Mouse (Mus musculus) neural tube, embryonic 14.5 days (tissue): ENCODE data around the gene Jdp2. TPM values are rescaled to one million over a fixed set of nuclear protein-coding genes. Genes with fewer than 3 reads are reported as not detected.
A peak's percentile ranks its signal among the peaks of the same experiment; 100 is the strongest.

Experiments used
- ATAC-seq: fragments of 200-750 bp; cut with Nextera tagmentation; 2 replicates; pipeline ENCODE4 v1.8.0; 2017; ENCODE audit warnings: low read depth, mild to moderate bottlenecking, moderate TSS enrichment, moderate library complexity
- H3K27ac ChIP-seq: fragments of 300-500 bp; sonication (generic); 2 replicates; pipeline ENCODE4 v1.5.1; 2014; ENCODE audit warnings: low read depth, mild to moderate bottlenecking, control low read depth, low read length, moderate library complexity, mixed read lengths
- H3K27me3 ChIP-seq: fragments of 300-500 bp; sonication (generic); 2 replicates; pipeline ENCODE4 v1.6.1; 2014; ENCODE audit warnings: low read length; ENCODE audit not compliant: control insufficient read depth, insufficient read depth
- H3K36me3 ChIP-seq: fragments of 300-500 bp; sonication (generic); 2 replicates; pipeline ENCODE4 v1.6.1; 2014; ENCODE audit warnings: low read length, mixed read lengths; ENCODE audit not compliant: control insufficient read depth, insufficient read depth
- H3K4me1 ChIP-seq: fragments of 300-500 bp; sonication (generic); 2 replicates; pipeline ENCODE4 v1.6.1; 2014; ENCODE audit warnings: low read length; ENCODE audit not compliant: control insufficient read depth, insufficient read depth
- H3K4me2 ChIP-seq: fragments of 300-500 bp; sonication (generic); 2 replicates; pipeline ENCODE4 v1.6.1; 2014; ENCODE audit warnings: mild to moderate bottlenecking, low read depth, low read length, control low read depth
- H3K4me3 ChIP-seq: fragments of 300-500 bp; sonication (generic); 2 replicates; pipeline ENCODE4 v1.5.1; 2014; ENCODE audit warnings: low read depth, low read length, control low read depth, mixed read lengths
- H3K9ac ChIP-seq: fragments of 300-500 bp; sonication (generic); replicated peaks from 2 replicates; pipeline ENCODE4 v1.6.1; 2014; ENCODE audit warnings: low read depth, mild to moderate bottlenecking, control low read depth, low read length, mixed read lengths
- H3K9me3 ChIP-seq: fragments of 300-500 bp; sonication (generic); 2 replicates; pipeline ENCODE4 v1.6.1; 2016; ENCODE audit warnings: low read length; ENCODE audit not compliant: control insufficient read depth
- WGBS: fragments of 180-500 bp; shearing (Covaris S2); extraction: QIAGEN DNeasy Blood & Tissue Kit; methylation state at CpG from one replicate; pipeline ENCODE4 v1.1.7; 2014; 5-methylcytosine and 5-hydroxymethylcytosine counted together
- polyA plus RNA-seq: library from polyadenylated mRNA; unstranded; fragments of >200 nt; fragmentation: Nextera tagmentation; extraction: Ambion mirVana; gene quantifications from 2 replicates; pipeline ENCODE4 v1.2.1, GENCODE M21; 2014

Gene Jdp2
- polyA plus RNA-seq: 1.5 and 2.9 TPM in 2 replicates

GRCm38 (mm10) chr12:85598611-85599477 lies at the start of gene Jdp2:
Jdp2 (plus strand) TSS chr12:85599027.
- Histone ChIP-seq H3K4me3 (peak within 1 kb of the TSS; percentile 89), H3K36me3 (no peaks in the 10 kb centered on the region), H3K27me3 (no peaks in the 10 kb centered on the region), H3K4me1 (peaks cover 39% of the 10 kb centered on the region), H3K4me2 (peak within 1 kb of the TSS; percentile 59), H3K9me3 (no peaks in the 10 kb centered on the region), H3K27ac (peak within 1 kb of the TSS; percentile 92), H3K9ac (peak within 1 kb of the TSS; percentile 95)
- peak; percentile 89 for ATAC-seq
- 1% methylated on average over 56 of the region's 90 CpGs for WGBS

- Histone ChIP-seq H3K27me3 (no peaks in the 10 kb centered on the region), H3K36me3 (no peaks in the 10 kb centered on the region), H3K9me3 (no peaks in the 10 kb centered on the region), H3K4me1 (no peaks in the 10 kb centered on the region), H3K4me2 (no peak overlapping the region), H3K4me3 (no peak overlapping the region), H3K9ac (no peak overlapping the region), H3K27ac (no peak overlapping the region)
- WGBS: 63% methylated on average over 8 of the region's 8 CpGs
- no peak for ATAC-seq
Measured at GRCm38 (mm10) chr12:85549661-85550060, 49.2 kb upstream of the Jdp2 start.

GRCm38 (mm10) chr12:85550435-85550834 lies 48.4 kb upstream of the Jdp2 start:
- WGBS: 95% methylated on average over 4 of the region's 4 CpGs
- H3K4me2 ChIP-seq: no peak overlapping the region
- H3K27me3 ChIP-seq: no peaks in the 10 kb centered on the region
- no peaks in the 10 kb centered on the region for H3K4me1 ChIP-seq
- no peak overlapping the region for H3K27ac ChIP-seq
- no peaks in the 10 kb centered on the region for H3K9me3 ChIP-seq
- no peaks in the 10 kb centered on the region for H3K36me3 ChIP-seq
- no peak overlapping the region for H3K4me3 ChIP-seq
- ATAC-seq: no peak
- H3K9ac ChIP-seq: no peak overlapping the region

- WGBS: 84% methylated on average over 10 of the region's 10 CpGs
- H3K9ac ChIP-seq: no peak overlapping the region
Measured at GRCm38 (mm10) chr12:85559299-85559698, 39.5 kb upstream of the Jdp2 start.

GRCm38 (mm10) chr12:85565441-85565840 lies 33.4 kb upstream of the Jdp2 start:
- H3K27me3 ChIP-seq: no peaks in the 10 kb centered on the region
- H3K4me2 ChIP-seq: no peak overlapping the region
- no peak overlapping the region for H3K27ac ChIP-seq
- ATAC-seq: no peak
- no peaks in the 10 kb centered on the region for H3K9me3 ChIP-seq
- H3K4me3 ChIP-seq: no peak overlapping the region
- H3K36me3 ChIP-seq: no peaks in the 10 kb centered on the region
- no peak overlapping the region for H3K9ac ChIP-seq
- no peaks in the 10 kb centered on the region for H3K4me1 ChIP-seq
- 92% methylated on average over 2 of the region's 2 CpGs for WGBS

More at GRCm38 (mm10) chr12:85559299-85559698, 39.5 kb upstream of the Jdp2 start:
- H3K4me2 ChIP-seq: no peak overlapping the region
- H3K4me3 ChIP-seq: no peak overlapping the region
- H3K4me1 ChIP-seq: no peaks in the 10 kb centered on the region
- no peaks in the 10 kb centered on the region for H3K9me3 ChIP-seq
- H3K27ac ChIP-seq: no peak overlapping the region
- no peak for ATAC-seq
- no peaks in the 10 kb centered on the region for H3K36me3 ChIP-seq
- H3K27me3 ChIP-seq: no peaks in the 10 kb centered on the region

- Histone ChIP-seq H3K27me3 (no peaks in the 10 kb centered on the region), H3K36me3 (no peaks in the 10 kb centered on the region), H3K4me1 (no peaks in the 10 kb centered on the region), H3K9me3 (no peaks in the 10 kb centered on the region), H3K4me2 (no peak overlapping the region), H3K4me3 (no peak overlapping the region), H3K27ac (no peak overlapping the region), H3K9ac (no peak overlapping the region)
- 92% methylated on average over 3 of the region's 3 CpGs for WGBS
- ATAC-seq: no peak
Measured at GRCm38 (mm10) chr12:85568298-85568697, 30.5 kb upstream of the Jdp2 start.

GRCm38 (mm10) chr12:85569393-85570157 lies 29.3 kb upstream of the Jdp2 start:
- Histone ChIP-seq H3K4me1 (no peaks in the 10 kb centered on the region), H3K36me3 (no peaks in the 10 kb centered on the region), H3K9me3 (no peaks in the 10 kb centered on the region), H3K4me2 (no peak overlapping the region), H3K9ac (no peak overlapping the region), H3K4me3 (no peak overlapping the region), H3K27ac (no peak overlapping the region), H3K27me3 (no peaks in the 10 kb centered on the region)
- ATAC-seq: no peak
- WGBS: 76% methylated on average over 12 of the region's 12 CpGs

- WGBS: 88% methylated on average over 1 of the region's 1 CpGs
- Histone ChIP-seq H3K36me3 (no peaks in the 10 kb centered on the region), H3K27me3 (no peaks in the 10 kb centered on the region), H3K27ac (no peak overlapping the region), H3K4me2 (no peak overlapping the region), H3K9me3 (no peaks in the 10 kb centered on the region), H3K4me1 (no peaks in the 10 kb centered on the region), H3K9ac (no peak overlapping the region), H3K4me3 (no peak overlapping the region)
- no peak for ATAC-seq
Measured at GRCm38 (mm10) chr12:85570158-85570540, 28.7 kb upstream of the Jdp2 start.

- Histone ChIP-seq H3K9ac (no peak overlapping the region), H3K4me2 (no peak overlapping the region), H3K27ac (no peak overlapping the region), H3K36me3 (no peaks in the 10 kb centered on the region), H3K4me3 (no peak overlapping the region), H3K9me3 (no peaks in the 10 kb centered on the region), H3K27me3 (no peaks in the 10 kb centered on the region), H3K4me1 (no peaks in the 10 kb centered on the region)
- no peak for ATAC-seq
- 66% methylated on average over 11 of the region's 11 CpGs for WGBS
Measured at GRCm38 (mm10) chr12:85571312-85571711, 27.5 kb upstream of the Jdp2 start.
